Mouse (Mus musculus) left cerebral cortex, adult 11 months (tissue): ENCODE measurements at regions not wholly inside any gene's neighbourhood (a gene's known extent, or its start where the extent isn't known, plus 50 kb on each side); places are given as distances from the start of the nearest gene placed in this dataset.

Experiments used
- DNase-seq: peaks from one replicate; pipeline ENCODE4 v3.0.0; 2022; ENCODE audit warnings: low spot score

GRCm38 (mm10) chrX:44228847-44229246 lies 139.3 kb downstream of the Dcaf12l2 start:
- DNase-seq, result peak; percentile 5
